In the genomic region with DNA sequence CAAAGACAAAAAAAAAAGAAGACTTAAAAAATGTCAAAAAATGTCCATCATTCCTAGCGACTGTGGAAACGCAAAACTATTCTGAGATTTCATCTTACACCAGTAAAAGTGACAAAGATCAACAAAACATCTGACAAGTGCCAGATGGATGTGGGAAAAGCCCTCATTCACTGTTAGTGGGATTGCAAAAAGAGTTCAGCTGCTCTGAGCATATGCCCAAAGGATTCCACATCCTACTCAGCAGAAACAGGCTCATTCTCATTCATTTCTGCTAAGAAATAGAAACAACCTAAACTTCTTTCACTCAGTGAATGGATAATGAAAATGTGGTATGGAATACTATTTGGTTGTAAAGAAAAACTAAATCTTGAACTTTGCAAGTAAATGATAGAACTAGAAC, we compare ENCODE assay signal across 22 mouse cellular contexts.
DNase-seq lines count a peak whose midpoint lies in the region; ATAC-seq lines count a peak whose summit lies in the region.
"Had no signal": no experiment of that assay in that cellular context is flagged by ENCODE, and none has a peak within 500 bp of the region (broad histone marks: within the 10 kb centered on the region; RNA-seq: fewer than 3 reads in every experiment).

No protein-coding gene starts in this region.

- no peak; the same call in 1 of the 2 replicates for ATAC-seq in forebrain, embryonic 14.5 days
- no peak for ATAC-seq in forebrain, embryonic 15.5 days (replicated peaks)
- ATAC-seq: activated CD4-positive, CD25-positive, alpha-beta regulatory T cell, adult 4 months had no signal

- no peak overlapping the region for H3K9ac ChIP-seq in forebrain, embryonic 14.5 days (ENCODE audit: low read length)
- H3K9ac ChIP-seq in forebrain, embryonic 15.5 days (replicated peaks) = no peak overlapping the region
- H3K9ac ChIP-seq: embryonic facial prominence, embryonic 15.5 days; heart, embryonic 13.5 days; hindbrain, embryonic 13.5 days; limb, embryonic 15.5 days; liver, embryonic 14.5 days; lung, embryonic 14.5 days; midbrain, embryonic 12.5 days had no signal

- no peak overlapping the region for H3K27ac ChIP-seq in forebrain, embryonic 14.5 days (ENCODE audit: low read depth, low read length)
- no peak overlapping the region for H3K27ac ChIP-seq in forebrain, embryonic 15.5 days (replicated peaks)
- H3K27ac ChIP-seq: embryonic facial prominence, embryonic 15.5 days; heart, embryonic 13.5 days; hindbrain, embryonic 13.5 days; limb, embryonic 15.5 days; liver, embryonic 14.5 days; midbrain, embryonic 12.5 days had no signal

- 77% methylated on average over 2 of the region's 2 CpGs for WGBS in forebrain, embryonic 14.5 days
- WGBS in forebrain, embryonic 15.5 days = 84% methylated on average over 2 of the region's 2 CpGs

- no peaks in the 10 kb centered on the region for H3K9me3 ChIP-seq in forebrain, embryonic 14.5 days (replicated peaks; ENCODE audit: control insufficient read depth, low read length)
- no peaks in the 10 kb centered on the region for H3K9me3 ChIP-seq in forebrain, embryonic 15.5 days
- H3K9me3 ChIP-seq: embryonic facial prominence, embryonic 15.5 days; heart, embryonic 13.5 days; hindbrain, embryonic 13.5 days; limb, embryonic 15.5 days; midbrain, embryonic 12.5 days had no signal

- no peak overlapping the region for H3K4me3 ChIP-seq in forebrain, embryonic 14.5 days (ENCODE audit: low read depth, low read length)
- no peak overlapping the region for H3K4me3 ChIP-seq in forebrain, embryonic 15.5 days
- H3K4me3 ChIP-seq: embryonic facial prominence, embryonic 15.5 days; heart, embryonic 13.5 days; hindbrain, embryonic 13.5 days; limb, embryonic 15.5 days; midbrain, embryonic 12.5 days had no signal

- intact Hi-C loops in left cerebral cortex, postnatal 36 days (cut with DNase I) = no loop called here

- peak; percentile 22 for DNase-seq in forebrain, embryonic 14.5 days (ENCODE audit: low spot score)
- DNase-seq in left cerebral cortex, postnatal 36 days (ENCODE audit: low spot score in 2 of 2) = peak; percentile 7 to 16
- DNase-seq in left cerebral cortex, adult 8-10 months (ENCODE audit: low spot score in 2 of 2) = no peak
- peak; percentile 34 to 77 for DNase-seq in layer of hippocampus, adult 18-20 months (ENCODE audit: low spot score in 2 of 2)
- peak; percentile 60 for DNase-seq in telencephalon, adult 2 months (ENCODE audit: low read depth, low spot score)
- no peak for DNase-seq in urinary bladder, adult 18-20 months (ENCODE audit: low spot score in 2 of 2)
- DNase-seq in ovary, adult 18-20 months (ENCODE audit: low spot score) = no peak
- DNase-seq: adrenal gland, adult 8-10 months; cerebellum, adult 9-10 months; gastrocnemius, postnatal 25 days; heart, adult 18-20 months; kidney, adult 18-20 months; lung, embryonic 14.5 days; thymus, postnatal 4 days had no signal

- H3K4me1 ChIP-seq in forebrain, embryonic 14.5 days (ENCODE audit: control insufficient read depth, insufficient read depth, low read length) = no peaks in the 10 kb centered on the region
- no peaks in the 10 kb centered on the region for H3K4me1 ChIP-seq in forebrain, embryonic 15.5 days
- H3K4me1 ChIP-seq: embryonic facial prominence, embryonic 15.5 days; heart, embryonic 13.5 days; hindbrain, embryonic 13.5 days; limb, embryonic 15.5 days; midbrain, embryonic 12.5 days had no signal

- no peaks in the 10 kb centered on the region for H3K36me3 ChIP-seq in forebrain, embryonic 14.5 days (ENCODE audit: control insufficient read depth, insufficient read depth, low read length)
- H3K36me3 ChIP-seq in forebrain, embryonic 15.5 days = no peaks in the 10 kb centered on the region
- H3K36me3 ChIP-seq: embryonic facial prominence, embryonic 15.5 days; heart, embryonic 13.5 days; hindbrain, embryonic 13.5 days; limb, embryonic 15.5 days; midbrain, embryonic 12.5 days had no signal

- H3K4me2 ChIP-seq in forebrain, embryonic 14.5 days (ENCODE audit: low read length) = no peak overlapping the region
- no peak overlapping the region for H3K4me2 ChIP-seq in forebrain, embryonic 15.5 days (replicated peaks)
- H3K4me2 ChIP-seq: embryonic facial prominence, embryonic 15.5 days; heart, embryonic 13.5 days; hindbrain, embryonic 13.5 days; limb, embryonic 15.5 days; lung, embryonic 14.5 days; midbrain, embryonic 12.5 days had no signal

- no peaks in the 10 kb centered on the region for H3K27me3 ChIP-seq in forebrain, embryonic 14.5 days (replicated peaks; ENCODE audit: control insufficient read depth, insufficient read depth, low read length)
- H3K27me3 ChIP-seq in forebrain, embryonic 15.5 days = no peaks in the 10 kb centered on the region
- H3K27me3 ChIP-seq: embryonic facial prominence, embryonic 15.5 days; heart, embryonic 13.5 days; hindbrain, embryonic 13.5 days; limb, embryonic 15.5 days; midbrain, embryonic 12.5 days had no signal

Comparison
In these comparisons a context has a peak if more than half of its experiments do, and no peak if none do; other contexts are left out.
1. DNase-seq: peak in forebrain, embryonic 14.5 days (single experiment), left cerebral cortex, postnatal 36 days (2 of 2), layer of hippocampus, adult 18-20 months (2 of 2) and telencephalon, adult 2 months (single experiment); none in left cerebral cortex, adult 8-10 months (0 of 2), urinary bladder, adult 18-20 months (0 of 2) and ovary, adult 18-20 months (single experiment).